Mouse (Mus musculus) thymus, postnatal 0 days (tissue): ENCODE measurements around the gene Sipa1l1. TPM values are rescaled to one million over a fixed set of nuclear protein-coding genes. Genes with fewer than 3 reads are reported as not detected.

Experiments used
- DNase-seq: peaks from one replicate; pipeline ENCODE4 v3.0.0-alpha.2; 2015; ENCODE audit warnings: low spot score
- polyA plus RNA-seq: library from polyadenylated mRNA; unstranded; fragments of >200 nt; fragmentation: Nextera tagmentation; extraction: Ambion mirVana; gene quantifications from 2 replicates; pipeline ENCODE4 v1.2.1, GENCODE M21; 2015

Gene Sipa1l1
- polyA plus RNA-seq, 1 experiment from 2014 or later, result 18.6 TPM

DNA sequence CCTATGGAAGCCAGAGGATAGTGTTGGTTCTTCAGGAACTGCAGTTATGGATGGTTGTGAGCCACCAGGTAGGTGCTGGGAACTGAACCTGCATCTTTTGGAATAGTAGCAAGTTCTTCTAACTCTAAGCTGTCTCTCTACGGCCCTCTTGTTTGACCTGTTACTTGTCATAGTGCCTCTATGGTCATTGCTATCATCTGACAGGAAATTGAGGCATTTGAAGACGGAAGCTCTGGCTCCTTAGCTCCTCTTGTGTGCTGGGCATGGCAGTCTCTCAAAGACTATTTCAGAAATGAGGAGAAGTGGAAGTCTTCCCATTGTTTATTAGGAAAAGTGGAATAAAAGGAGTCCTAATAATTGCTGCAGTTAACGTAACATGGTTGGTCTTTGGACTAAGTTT lies 38.9 kb downstream of the Sipa1l1 start:
- DNase-seq, result no peak

DNA sequence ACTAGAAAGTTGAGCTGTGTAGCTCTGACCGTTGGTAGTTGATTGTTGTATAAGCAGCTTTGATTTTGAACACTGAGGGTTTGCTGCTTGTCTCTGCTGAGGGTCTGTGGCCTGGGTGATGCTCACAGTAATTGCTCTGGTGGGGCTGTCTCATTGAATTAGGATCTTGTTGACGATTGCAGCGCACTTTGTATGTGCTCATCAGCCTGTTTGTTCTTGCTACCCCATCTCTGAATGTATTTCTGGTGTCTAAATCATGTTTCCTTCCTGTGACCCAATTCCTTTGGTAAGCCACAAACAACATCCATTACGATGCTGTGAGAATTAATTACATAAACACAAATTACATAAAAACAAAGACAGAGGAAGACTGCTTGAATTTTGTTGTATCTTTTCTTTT lies 39.5 kb downstream of the Sipa1l1 start:
- peak; percentile 32 for DNase-seq

DNA sequence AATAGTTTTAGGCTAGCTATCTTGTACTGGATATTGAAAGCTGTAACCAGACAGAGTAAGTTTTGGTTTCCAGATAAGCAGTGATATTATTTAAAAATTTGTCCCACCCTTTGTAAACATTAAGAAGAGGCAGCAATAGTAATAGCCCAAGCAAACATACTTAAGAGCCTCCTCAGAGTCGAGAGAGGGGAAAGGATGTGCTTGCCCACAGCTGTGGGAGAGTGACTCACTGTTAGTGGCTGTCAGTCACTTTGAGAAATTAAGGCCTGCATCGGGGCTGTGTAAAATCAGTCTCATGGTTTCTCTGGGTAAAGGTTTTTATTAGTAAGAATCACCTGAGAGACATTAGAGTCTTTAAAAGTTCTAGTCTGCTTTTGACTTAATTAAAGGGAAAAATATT lies 40.6 kb downstream of the Sipa1l1 start:
- no peak for DNase-seq

DNA sequence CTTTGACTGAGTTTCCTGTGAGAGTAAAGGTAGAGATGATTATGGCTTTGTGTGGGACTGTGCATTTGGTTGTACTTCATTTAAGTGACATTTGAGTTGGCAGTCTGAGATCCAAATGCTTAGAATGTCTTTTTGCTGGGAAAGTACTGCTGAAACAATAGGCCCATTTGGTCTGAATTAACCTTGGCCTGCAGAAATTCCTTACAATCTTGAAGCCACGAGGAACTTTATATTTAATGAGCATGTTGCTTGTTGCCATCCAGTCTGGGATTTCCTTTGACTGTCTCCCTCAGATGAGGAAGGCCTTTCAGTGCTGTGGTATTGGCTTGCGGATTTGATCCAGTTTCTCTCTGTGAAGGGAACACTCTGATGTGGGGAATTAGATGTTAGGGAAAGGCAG lies 43.9 kb downstream of the Sipa1l1 start:
- DNase-seq, result no peak

DNA sequence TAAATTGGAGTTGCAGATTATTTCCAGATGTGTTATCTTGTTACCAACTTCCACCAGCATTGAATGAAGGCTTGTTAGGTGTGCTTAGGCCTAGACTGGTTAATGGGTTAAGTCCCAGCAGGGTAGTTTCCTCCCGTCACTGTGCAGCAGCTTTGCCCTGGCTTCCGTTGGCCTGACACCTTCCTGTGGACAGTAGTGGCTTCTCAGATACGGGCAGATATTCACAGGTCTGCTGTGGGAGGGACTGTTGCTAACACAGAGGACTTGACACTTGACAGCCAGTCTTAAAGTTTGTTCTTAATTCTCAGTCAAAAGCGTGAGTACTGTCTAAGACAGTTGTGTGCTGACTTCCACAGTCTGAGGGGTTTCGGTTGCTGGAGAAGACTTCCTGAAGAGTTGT lies 45.8 kb downstream of the Sipa1l1 start:
- DNase-seq, result no peak

DNA sequence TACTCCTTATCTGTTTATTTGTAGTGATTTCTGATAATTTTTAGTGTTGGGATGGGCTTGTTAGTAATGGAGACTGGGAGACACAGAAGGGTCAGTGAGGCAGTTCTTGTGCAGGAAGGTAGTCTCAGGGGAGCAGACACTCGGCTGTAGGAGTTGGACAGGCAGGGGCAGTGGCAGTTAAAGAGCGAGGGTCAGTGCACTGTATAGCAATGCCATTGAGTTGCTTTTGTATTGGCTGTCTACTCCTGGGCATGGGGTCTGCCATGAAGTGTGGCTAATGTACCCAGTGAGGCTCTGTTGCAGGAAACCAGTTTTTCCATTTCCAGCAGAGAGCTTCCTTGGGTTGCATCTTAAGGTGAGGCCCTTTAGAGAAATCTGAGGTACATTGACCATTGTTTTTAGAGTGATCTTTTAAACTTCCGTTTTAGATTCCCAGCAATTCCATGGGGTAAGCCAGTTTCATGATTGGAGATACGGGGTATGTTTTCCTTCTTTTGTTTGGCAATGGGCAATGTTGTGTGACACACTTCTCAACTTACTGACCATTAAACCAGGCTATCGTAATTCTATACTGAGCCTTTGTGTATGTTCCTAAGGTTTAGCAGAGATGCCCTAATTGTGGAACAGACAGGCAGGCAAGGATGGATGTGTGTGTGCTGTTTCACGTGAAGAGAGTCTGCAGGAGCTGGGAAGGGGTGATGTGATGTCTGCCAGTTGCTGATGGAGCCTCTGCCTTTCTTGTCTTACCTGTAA lies 47.9 kb downstream of the Sipa1l1 start:
- DNase-seq, result no peak

DNA sequence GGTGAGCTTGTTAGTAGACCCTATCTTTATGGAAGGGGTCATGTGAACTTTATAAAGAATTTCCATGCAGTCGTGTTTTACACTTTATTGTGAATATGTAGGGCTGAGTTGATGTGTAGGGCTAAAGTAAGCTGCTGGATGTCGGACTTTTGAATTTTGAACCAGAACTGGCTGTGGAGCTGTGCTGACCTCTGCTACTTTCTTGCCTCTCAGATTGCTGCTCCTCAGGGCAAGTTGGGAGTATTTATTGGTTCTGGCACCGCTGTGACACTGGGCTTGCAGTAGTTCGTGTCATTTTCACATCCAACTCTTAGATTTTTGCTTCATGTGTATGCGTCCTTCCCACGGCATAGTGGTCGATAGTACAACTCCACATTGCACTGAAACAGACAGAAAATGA lies 49.1 kb downstream of the Sipa1l1 start:
- no peak for DNase-seq

DNA sequence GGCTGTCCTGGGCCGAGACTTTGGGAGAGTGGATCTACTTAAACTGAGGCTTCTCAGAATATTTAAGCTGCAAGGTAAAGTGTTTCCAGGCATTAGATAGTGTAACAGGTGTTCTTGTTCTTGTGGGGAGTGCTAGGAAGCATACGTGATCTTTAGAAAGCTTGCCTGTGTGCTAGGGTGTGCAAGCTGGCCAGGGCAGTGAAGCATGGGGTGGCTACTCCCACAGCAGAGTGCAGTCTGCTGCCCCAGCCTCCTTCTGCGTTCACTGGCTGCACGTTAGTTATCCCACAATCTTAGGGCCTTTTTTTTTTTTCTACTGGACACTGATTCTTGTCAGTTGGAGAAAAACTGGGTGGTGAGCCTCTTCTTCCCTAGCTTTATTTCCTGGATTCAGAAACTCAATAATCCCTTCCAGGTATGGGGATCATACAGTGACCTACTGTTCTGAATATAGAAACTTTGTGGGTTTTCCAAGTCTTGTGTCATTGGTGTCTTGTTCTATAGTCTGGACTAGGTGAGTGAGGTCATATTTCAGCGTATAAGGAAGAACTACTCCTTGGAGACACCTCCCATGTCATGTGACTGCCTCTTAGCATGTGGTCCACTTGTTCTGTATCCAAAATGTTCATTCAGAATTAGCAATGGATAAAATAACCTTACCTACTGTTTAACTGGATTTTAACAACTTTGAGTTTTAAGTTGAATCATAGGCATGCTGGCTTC lies 51.4 kb downstream of the Sipa1l1 start:
- no peak for DNase-seq

DNA sequence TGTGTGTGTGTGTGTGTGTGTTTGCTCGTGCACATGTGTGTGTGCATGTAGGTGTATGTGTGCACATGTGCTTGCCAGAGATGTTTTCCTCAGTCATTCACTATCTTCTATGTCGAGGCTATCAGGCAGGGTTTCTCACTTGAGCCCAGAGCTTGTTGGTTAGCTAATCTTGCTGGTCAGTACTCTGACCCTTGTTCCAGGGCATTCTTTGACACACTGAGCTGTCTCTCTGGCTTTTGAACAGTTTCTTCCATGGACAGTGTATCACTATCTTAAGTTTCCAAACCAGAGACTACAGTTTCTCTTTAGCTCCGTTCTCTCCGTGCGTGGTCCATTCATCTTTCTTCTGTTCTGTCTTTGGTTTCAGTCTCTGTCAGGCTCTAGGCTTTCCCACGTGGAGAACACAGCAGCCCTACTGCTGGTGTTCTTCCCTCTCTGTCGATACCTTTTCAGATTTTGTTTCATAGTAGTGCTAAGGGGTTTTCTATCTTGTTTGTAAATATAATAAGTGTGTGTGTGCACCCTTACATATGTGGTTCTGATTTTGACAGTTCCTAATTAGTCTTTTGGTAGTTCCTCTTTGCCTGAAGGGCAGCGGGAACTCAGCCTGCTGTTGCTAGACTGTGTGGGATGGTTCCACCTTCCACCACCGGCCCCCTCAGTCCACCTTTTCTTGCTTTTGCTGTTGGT lies 54.2 kb downstream of the Sipa1l1 start:
- no peak for DNase-seq

DNA sequence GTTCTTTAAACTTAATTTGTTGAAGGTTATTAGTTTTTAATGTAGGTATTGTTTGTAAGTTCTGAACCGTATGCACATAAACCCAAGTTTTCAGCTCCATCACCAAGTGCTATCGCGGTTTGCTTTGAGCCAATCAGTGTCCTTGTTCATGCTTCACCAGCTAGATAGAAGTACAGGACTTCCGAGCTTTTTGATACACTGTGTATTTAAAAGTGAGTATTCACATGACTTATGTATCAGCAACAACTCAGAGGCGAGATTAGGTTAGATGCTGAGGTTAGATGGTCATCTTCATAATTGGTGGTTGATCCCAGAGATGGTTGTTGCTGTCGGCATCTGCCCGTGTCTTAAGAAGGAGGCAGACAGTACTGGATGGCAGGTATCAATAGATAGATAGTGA lies 55.7 kb downstream of the Sipa1l1 start:
- no peak for DNase-seq

DNA sequence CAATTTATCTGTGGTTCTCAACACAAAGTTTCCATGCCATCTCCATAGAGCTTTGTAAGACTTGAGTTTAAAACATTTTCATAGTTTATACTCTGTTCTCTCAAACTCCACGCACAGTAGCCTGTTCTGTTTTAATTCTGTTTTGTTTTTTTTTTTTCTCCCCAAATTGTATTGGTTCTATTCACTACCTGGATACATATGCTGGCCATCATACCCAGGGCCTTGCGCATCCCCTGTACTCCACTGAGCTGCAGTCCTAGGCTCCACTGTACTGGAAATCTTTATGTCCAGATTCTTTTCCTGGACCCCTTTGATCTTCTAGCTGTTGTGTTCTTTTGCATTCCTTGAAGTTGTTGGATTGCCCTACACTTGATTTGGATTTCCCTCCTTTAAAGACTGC lies 56.2 kb downstream of the Sipa1l1 start:
- no peak for DNase-seq

DNA sequence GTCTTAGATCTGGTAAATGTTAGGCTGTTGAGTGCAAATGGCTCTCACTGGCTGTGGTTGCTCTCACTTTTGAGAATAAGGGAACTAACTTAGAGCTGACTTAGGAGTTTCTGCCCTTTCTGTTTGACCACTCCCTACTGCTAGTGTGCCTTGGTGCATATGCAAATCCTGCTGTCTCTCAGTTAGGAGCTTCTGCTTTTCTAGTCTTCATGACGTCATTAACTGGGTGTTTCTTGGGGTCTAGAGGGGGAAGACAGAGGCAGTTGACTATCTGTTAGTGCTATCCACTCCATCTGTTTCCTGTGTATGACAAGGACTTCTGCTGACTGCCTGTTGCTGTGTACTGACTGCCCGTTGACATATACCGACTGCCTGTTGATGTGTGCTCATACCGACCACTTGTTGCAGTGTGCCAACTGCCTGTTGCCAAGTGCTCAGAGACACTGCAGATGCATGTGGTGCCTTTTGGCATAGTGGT lies 56.7 kb downstream of the Sipa1l1 start:
- peak; percentile 80 for DNase-seq

DNA sequence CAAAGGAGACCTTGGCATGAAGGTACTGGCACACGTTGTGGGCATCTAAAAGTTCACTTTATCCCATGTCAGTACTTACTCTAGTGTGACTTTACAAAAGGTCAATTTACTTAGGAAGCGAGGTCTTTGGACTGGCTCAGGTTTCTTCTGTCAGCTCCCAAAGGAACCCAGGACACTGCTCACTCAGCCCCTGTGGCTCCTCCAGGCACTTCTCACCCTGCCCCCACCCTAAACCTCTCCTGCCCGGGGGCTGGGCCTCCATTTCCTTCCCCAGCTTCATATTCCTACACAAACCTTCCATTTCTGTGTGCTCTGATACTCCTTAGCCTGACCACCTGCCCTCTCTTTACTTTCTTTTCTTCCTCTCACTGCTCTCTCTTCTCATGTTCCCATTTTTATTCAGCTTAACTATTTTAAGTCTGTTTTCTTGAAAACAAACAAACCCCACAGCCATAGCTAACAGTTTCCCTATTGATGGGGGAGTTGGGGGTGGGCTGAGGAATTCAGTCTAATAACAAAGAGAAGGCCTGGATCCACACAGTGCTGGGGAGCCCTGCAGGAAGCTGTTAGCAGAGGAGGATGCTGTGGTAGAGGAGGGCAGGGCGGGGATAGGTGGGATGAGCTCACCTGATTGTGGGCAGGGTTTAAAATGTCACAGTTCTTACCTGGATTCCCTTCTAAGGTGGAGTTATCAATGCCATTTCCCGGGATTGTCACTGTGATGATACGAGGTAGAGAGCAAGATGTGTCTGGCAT lies 57.4 kb downstream of the Sipa1l1 start:
- DNase-seq, result no peak

DNA sequence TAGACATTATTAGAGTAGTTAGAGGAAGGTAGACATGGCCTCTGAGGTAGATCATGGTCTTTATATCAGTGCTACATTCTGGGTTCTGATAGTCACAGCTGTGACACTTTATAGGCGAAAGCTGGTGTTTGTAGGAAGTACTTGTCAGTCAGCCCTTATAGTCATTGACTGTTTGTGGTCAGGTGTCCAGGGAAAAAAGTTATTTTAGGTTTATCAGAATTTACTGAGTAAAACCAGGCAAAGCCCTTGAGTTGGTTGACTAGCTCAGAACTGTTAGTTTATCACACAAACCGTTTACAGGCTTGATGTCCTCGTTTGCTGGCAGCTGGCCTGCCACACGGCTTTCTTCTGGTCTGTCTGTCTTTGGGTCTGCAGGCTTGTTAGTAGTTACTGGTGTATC lies 61.0 kb downstream of the Sipa1l1 start:
- DNase-seq, result no peak

DNA sequence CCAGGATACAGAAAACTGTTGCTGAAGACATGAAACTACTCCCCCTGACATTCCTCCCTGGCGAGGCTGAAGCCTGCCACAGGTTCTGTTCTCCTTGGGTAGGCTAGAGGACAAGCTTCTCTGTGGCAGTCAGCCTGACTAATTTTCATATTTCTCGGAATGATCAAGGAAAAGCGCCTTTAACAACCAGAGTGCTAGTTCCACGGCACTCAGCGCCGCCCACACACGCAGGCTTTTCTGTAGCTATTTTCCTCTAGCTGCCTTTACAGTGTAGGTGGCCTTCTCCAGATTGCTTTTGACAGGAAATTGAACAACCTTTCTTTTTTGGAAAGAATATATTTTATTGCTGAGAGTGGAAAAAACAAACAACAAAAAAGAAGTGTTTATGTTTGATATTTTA lies 62.1 kb downstream of the Sipa1l1 start:
- no peak for DNase-seq

DNA sequence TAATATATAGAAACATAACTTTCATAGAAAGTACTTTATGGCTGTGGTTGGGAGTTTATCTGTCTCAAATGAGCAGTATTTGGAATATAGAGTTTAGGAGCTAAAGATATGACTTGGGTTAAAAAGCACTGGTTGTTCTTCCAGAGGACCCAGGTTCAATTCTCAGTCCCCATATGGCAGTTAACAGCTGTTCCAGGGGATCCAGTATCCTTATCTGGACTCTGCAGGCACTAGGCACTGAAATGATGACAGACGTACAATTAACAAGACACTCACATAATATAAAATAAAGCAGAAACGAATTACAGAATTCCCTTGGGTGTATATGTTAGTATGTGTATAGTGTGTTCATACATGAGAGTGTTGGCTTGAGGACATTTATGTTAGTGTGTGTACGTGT lies 64.1 kb downstream of the Sipa1l1 start:
- no peak for DNase-seq

DNA sequence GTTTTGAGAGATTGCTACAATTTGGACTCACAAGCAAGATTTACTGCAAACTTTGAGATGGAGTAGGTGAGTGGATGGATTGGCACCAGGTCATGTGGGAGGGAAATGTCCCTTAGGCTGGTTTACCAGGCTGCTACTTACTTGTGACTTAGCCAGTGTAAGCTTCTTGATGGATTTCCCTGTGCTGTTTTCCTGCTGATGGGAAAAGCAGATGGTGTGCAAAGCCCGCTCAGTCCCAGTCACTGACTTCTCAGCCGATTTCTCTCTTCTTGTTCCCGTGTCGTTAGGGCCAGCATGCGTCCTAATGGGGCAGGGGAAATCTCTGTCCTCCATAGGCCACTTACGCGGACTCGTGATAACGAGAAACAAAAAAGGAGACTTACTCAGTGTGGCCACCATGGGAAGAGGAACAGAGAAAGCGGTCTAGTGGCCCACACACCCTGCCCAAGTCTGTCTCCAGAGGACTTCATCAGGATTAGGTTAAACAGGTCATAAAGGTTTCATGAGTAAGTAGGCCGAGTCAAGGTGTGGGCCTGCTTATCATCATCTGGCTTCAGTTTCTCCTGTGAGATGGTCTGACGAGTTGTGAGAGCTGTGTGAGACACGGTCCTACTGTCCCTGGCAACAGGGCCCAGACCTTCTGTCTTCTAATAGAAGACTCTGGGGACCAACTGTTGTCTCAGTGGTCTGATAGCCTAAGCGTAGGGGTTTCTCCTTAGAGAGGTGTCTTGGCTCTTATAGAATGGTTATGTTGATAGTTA lies 65.5 kb downstream of the Sipa1l1 start:
- no peak for DNase-seq

DNA sequence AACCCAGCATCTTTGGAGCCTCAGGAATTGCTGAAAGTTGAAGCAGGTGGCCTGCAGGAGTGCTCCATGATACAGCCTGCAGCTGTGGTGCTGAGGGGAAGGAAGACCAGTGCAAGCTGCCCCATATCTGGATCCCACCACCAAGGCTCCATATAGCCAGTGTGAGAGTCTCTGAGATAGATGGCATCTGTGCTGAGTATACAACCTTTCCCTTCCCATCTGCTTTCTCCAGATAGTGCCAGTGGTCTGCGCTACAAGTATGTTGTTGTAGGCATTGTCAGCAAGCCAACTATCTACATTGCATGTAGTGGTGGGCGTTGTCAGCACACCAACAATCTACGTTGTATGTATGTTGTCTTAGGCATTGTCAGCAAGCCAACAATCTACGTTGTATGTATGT lies 68.0 kb downstream of the Sipa1l1 start:
- DNase-seq, result no peak

DNA sequence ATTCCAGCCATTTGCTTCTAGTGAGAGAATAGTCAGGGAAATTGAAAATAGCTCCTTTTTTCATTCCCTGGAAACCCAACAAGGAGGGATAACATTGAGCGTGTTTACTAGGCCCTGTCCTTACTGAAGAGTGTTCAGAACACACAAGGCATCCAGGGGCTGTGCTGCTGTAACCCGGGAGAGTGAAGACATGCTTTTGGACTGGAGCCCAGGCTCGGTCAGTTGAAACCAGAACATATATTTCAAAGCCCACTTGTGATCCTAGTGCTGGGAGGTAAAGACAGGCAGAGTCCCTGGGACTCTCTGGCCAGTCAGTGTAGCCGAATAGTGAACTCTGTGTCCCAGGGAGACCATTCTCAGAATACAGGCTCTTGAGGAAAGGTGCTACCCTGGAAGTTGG lies 68.8 kb downstream of the Sipa1l1 start:
- DNase-seq, result no peak

DNA sequence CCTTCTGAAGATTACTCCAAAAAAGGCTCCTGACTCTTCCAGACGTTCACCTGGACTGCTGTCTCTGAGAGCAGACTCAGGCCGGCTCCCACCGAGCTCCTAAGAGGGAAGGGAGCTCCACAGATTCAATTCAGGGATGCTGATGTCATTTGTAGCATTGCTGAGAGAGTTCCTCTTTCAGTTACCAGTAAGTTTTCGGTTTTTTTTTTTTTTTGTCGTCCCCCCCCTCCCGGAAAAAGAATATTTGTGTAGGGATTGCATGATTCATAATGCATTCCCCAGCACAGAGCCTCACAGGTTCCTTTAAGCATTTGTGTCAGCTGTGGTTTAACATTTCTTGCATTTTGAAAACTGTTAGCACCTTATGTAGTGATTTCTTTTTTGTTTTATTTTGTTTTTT lies 71.6 kb downstream of the Sipa1l1 start:
- DNase-seq, result no peak

DNA sequence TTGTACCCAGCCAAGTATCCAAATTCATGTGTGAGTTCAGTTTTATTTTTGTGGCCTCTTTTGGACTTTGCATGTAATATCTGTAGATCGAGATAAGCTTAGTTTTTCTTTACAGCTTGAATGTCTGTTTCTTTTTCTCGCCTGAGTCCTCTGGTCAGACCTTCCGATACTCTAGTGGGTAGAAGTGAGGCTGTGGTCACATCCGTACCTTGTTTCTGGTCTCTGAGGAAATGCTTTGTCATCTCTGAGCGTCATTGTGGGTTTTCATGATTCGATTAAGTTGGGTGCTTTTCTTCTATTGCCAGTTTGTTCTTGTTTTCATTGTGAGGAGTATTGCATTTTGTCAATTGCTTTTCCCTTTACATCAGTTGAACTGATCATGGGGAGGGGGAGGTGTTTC lies 76.1 kb downstream of the Sipa1l1 start:
- DNase-seq, result peak; percentile 65
